Mouse (Mus musculus) bone marrow macrophage, adult 2 months (primary cell): ENCODE results near the gene Clec2d.

Experiments used
- CTCF ChIP-seq: IDR thresholded peaks from 2 replicates; pipeline ENCODE4 v1.5.1; 2012; ENCODE audit warnings: low read depth, mild to moderate bottlenecking, low read length, moderate library complexity
- POLR2A ChIP-seq: IDR thresholded peaks from 2 replicates; pipeline ENCODE4 v1.6.1; 2012; ENCODE audit warnings: mild to moderate bottlenecking, low read depth, low read length, borderline replicate concordance

- TF ChIP-seq POLR2A (no peak), CTCF (no peak)
These were observed 33.6 kb upstream of the Clec2d start for GRCm38 (mm10) chr6:129146812-129147211.
